Mouse (Mus musculus): ENCODE data around the gene Ccdc85c. TPM values are rescaled to one million over a fixed set of nuclear protein-coding genes. Genes with fewer than 3 reads are reported as not detected.

Ccdc85c gene
- polyA plus RNA-seq, 1 experiment from 2014 or later: 15.2 TPM

DNA sequence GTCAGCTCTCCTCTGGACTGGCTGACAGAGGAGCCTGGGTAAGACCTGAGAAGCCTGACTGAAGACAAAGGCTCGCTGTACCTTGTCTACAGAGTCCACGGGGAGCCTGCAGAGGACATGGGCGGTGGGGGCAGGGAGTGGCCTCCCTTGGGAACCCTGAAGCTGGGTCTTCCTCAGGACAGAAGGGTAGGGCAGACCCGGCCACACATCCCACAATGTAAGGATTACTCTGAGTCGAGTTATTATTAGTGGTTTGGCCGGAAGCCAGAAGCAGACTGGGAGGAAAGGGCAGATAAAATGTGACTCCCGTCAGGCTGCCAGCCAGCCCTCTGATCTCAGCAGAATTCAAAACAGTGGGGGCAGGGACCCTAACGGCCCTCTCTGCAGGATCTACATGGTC, 30.4 kb downstream of the Ccdc85c start:
- ATAC-seq (ENCODE audit: low FRiP score): no peak
- peak overlapping the region; percentile 79 for H3K27ac ChIP-seq
- H3K9me3 ChIP-seq (replicated peaks): no peaks in the 10 kb centered on the region

DNA sequence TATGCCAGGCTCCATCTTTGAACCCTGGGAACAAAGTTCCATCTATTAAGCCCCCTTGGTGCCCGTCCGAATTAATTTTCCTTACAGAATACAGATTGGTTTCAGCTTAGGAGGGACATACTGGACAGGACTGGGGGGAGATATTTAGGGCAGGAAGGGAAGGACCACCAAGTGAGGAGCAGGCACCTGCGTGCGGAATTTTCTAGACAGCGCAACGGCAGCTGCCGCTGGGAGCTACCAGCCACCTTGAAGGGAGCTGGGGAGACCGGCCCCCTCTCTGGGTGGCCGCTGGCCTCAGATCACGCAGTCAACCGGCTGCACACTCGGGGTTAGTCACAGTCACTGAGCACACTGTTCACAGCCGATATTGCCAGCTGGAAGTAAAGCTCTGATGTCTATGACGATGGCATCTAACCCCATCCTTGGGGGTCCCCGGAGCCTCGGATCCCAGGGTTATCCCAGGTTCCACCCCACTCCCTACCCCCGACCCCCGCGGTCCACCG, 32.9 kb downstream of the Ccdc85c start:
- WGBS: 36% methylated on average over 20 of the region's 20 CpGs
- H3K9ac ChIP-seq: peak overlapping the region; percentile 39; the same call in 1 of the 2 replicates
- H3K4me2 ChIP-seq (replicated peaks): no peak overlapping the region

More for the DNA sequence above, 30.4 kb downstream of the Ccdc85c start:
- Histone ChIP-seq H3K27me3 (no peaks in the 10 kb centered on the region), H3K36me3 (no peaks in the 10 kb centered on the region), H3K4me3 (no peak overlapping the region), H3K4me2 (replicated peaks) (peak overlapping the region; percentile 11; the same call in 1 of the 2 replicates), H3K9ac (no peak overlapping the region; the same call in 1 of the 2 replicates), H3K4me1 (peaks cover 92% of the 10 kb centered on the region)
- WGBS: 1% methylated on average over 8 of the region's 8 CpGs

DNA sequence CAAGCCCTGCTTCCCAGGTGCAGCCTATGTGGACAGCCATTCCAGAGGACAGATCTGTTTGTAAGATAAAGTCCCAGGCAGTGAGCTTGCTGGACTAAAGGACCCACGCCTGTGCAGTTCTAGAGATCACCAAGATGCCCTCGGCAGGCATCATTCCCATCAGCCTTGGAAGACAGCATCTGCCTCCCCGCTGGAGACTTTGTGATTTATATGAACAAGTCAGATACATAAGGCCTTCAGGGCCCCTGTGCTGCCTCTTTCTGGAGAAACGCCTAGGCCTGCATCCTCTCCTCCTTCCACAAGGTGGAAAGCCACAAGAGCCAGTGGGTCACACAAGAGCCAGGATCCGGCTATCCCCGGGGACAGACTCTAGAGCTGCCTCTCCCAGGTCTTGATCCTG, 33.6 kb downstream of the Ccdc85c start:
- no peak for ATAC-seq (ENCODE audit: low FRiP score)
- Histone ChIP-seq H3K4me1 (peaks cover 99% of the 10 kb centered on the region), H3K27me3 (no peaks in the 10 kb centered on the region), H3K9me3 (replicated peaks) (no peaks in the 10 kb centered on the region), H3K36me3 (no peaks in the 10 kb centered on the region), H3K27ac (peak overlapping the region; percentile 90), H3K9ac (peak overlapping the region; percentile 44; the same call in 1 of the 2 replicates), H3K4me2 (replicated peaks) (peak overlapping the region; percentile 35), H3K4me3 (no peak overlapping the region)
- WGBS: 39% methylated on average over 6 of the region's 6 CpGs

More for the DNA sequence above, 32.9 kb downstream of the Ccdc85c start:
- H3K27ac ChIP-seq: peak overlapping the region; percentile 90
- ATAC-seq (ENCODE audit: low FRiP score): no peak
- no peaks in the 10 kb centered on the region for H3K27me3 ChIP-seq
- peaks cover 100% of the 10 kb centered on the region for H3K4me1 ChIP-seq
- H3K4me3 ChIP-seq: no peak overlapping the region
- H3K9me3 ChIP-seq (replicated peaks): no peaks in the 10 kb centered on the region
- no peaks in the 10 kb centered on the region for H3K36me3 ChIP-seq

DNA sequence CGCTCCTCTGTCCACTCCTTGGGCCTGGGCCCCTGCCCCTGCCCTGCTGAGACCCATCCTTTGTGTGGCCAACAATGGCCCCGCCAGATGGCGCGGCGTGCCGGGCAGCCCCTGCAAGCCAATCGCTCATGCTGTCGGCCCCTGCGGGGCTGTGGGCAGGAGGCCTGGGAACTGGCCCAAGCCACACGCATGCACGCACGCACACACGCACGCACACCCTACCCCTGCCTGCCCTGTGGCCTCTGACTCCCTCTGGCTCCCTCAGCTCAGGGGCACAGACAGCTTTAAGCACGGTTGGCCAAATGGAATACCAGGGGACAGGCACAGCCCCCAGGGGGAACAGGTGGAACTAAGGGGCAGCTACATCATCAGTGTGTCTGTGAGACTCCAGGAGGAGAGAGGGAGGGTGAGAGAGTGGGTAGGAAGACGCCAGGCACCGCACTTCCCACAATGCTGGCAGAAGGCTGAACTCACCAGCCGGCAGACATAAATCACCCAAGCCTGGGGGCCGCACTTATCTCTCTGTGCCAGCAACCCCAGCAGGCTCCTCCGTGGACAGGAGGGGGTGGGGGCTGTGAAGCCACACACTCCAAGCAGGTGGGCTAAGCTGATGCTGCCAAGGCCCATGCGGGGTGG, 34.2 kb downstream of the Ccdc85c start:
- H3K4me3 ChIP-seq: peak overlapping the region; percentile 5; the same call in 1 of the 2 replicates
- H3K27me3 ChIP-seq: no peaks in the 10 kb centered on the region
- H3K9me3 ChIP-seq (replicated peaks): no peaks in the 10 kb centered on the region
- WGBS: 13% methylated on average over 21 of the region's 21 CpGs
- ATAC-seq (ENCODE audit: low FRiP score): peak; percentile 66
- H3K36me3 ChIP-seq: no peaks in the 10 kb centered on the region
- H3K27ac ChIP-seq: peak overlapping the region; percentile 90
- H3K4me2 ChIP-seq (replicated peaks): peak overlapping the region; percentile 35
- H3K4me1 ChIP-seq: peaks cover 99% of the 10 kb centered on the region
- H3K9ac ChIP-seq: peak overlapping the region; percentile 44

DNA sequence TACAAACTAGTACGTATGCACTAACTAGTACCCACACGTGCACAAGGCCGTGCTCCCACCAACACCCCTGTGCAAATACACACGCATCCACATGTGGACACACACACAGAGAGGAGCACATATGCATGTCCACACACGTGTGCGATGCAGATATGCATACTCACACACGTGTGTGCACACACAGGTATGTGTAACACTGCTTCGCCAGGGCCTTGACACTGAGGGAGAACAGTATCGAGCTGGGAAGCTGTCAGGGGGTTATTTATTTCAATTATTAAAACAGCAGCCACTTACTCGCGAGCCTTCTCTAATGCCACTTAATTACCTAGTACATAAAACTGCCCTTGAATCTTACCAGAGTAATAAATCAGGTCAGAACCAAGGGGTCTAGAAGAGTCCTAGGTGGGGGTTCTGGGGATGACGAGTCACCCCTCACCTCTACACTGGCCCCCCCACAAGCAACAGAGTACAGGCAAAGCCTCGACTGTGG, 34.8 kb downstream of the Ccdc85c start:
- no peaks in the 10 kb centered on the region for H3K36me3 ChIP-seq
- no peaks in the 10 kb centered on the region for H3K27me3 ChIP-seq
- peak overlapping the region; percentile 90 for H3K27ac ChIP-seq
- peaks cover 99% of the 10 kb centered on the region for H3K4me1 ChIP-seq
- H3K4me3 ChIP-seq: no peak overlapping the region
- WGBS: 57% methylated on average over 13 of the region's 13 CpGs
- H3K9me3 ChIP-seq (replicated peaks): no peaks in the 10 kb centered on the region
- peak overlapping the region; percentile 44 for H3K9ac ChIP-seq
- no peak for ATAC-seq (ENCODE audit: low FRiP score)
- peak overlapping the region; percentile 35 for H3K4me2 ChIP-seq (replicated peaks)

DNA sequence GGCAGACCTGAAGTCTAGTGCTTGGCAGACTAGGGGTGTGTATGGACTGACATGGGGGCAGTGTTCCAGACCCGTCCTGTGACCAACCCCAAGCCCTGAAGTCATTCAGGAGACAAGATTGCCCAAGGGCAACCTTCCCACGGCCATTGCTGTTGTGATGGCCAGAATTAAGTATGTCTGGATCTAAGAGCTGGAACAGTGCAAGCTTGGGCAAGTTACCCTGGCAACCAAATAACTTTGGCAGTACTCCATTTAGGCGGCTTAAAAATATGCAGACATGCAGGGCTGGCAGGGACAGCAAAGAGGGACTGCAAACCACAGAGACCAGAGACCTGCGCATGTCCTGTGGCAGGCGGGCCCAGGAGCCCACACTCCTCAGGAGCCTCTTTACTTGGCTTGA, 35.8 kb downstream of the Ccdc85c start:
- Histone ChIP-seq H3K4me3 (no peak overlapping the region), H3K4me1 (peaks cover 98% of the 10 kb centered on the region), H3K9ac (no peak overlapping the region), H3K9me3 (replicated peaks) (no peaks in the 10 kb centered on the region), H3K27ac (peak overlapping the region; percentile 90), H3K27me3 (no peaks in the 10 kb centered on the region), H3K4me2 (replicated peaks) (no peak overlapping the region; the same call in 1 of the 2 replicates), H3K36me3 (no peaks in the 10 kb centered on the region)
- WGBS: 37% methylated on average over 5 of the region's 5 CpGs
- peak; percentile 24 for ATAC-seq (ENCODE audit: low FRiP score)

DNA sequence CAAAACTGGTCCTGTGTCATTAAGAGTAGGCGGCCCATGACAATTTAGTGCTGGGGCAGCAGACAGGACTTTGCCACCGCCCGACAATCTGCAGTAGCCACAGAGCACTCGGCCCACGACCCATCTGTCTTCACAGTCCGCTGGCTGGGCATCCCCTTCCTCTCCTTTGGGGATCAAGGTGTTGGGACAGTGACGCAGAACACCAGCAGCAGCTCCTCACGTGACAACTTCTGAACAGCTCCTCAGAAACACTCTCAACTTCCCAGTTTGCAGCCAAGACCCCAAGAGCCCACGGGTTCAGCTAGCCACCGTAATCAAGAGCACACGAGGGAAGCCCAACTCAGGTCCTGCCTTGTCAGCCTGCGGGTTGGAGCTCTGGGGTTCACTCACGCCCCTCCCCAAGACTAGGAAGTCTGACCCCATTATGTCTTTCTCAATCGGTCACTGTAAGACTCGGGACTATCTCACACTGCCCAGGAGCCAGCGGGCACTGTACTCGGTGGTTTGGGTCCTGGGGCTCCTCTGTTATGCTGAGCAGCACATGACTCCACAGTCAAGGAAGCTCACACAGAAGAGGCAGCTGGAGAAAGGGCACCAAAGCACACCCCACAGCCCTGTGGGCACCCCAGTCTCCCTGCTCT, 36.7 kb downstream of the Ccdc85c start:
- Histone ChIP-seq H3K9ac (no peak overlapping the region), H3K9me3 (replicated peaks) (0 out of 2 replicates have a peak, but pooled peaks cover under 1% of the 10 kb centered on the region), H3K4me2 (replicated peaks) (no peak overlapping the region), H3K4me1 (peaks cover 89% of the 10 kb centered on the region), H3K4me3 (no peak overlapping the region), H3K27me3 (no peaks in the 10 kb centered on the region), H3K36me3 (no peaks in the 10 kb centered on the region), H3K27ac (0 out of 2 replicates have a peak overlapping the region, but pooled peaks have one; percentile 8)
- ATAC-seq (ENCODE audit: low FRiP score): no peak
- WGBS: 71% methylated on average over 17 of the region's 17 CpGs

DNA sequence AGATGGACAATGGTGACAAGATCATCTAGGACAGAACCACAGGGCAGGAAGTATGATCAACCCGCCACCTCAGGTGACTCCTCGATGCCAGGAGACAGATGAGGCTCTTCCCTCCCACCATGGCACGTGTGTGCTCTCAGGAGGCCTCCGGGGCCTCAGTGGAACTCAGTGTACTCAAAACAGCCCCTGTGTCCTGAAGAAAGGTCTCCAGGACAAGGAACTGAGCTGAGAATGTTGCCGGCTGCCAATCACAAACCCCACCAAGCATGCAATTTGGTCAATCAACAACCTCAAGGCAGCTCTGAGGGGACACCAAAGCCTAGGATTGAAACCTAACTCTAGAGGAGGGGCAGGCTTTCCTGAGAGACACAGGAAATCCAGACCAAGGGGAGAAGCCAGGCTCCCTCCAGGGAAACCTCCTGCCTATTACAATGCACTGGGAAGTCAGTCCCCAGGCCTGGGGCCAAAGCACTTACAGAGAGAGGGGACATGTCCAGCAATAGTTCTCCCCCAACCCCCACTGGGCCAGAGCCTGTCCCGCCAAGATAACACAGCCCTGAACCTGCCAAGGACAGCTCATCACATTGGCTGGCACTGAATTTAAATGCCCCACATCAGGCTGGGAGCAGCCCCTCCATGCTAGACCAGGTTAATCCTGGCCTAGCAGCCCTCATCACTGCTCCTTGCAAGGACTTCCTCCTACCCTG, 37.8 kb downstream of the Ccdc85c start:
- Histone ChIP-seq H3K4me3 (no peak overlapping the region), H3K27ac (peak overlapping the region; percentile 23; the same call in 1 of the 2 replicates), H3K4me1 (peaks cover 82% of the 10 kb centered on the region), H3K27me3 (no peaks in the 10 kb centered on the region), H3K36me3 (no peaks in the 10 kb centered on the region), H3K9ac (no peak overlapping the region), H3K4me2 (replicated peaks) (no peak overlapping the region), H3K9me3 (replicated peaks) (peaks cover 6% of the 10 kb centered on the region; the same call in 1 of the 2 replicates)
- no peak for ATAC-seq (ENCODE audit: low FRiP score)
- WGBS: 62% methylated on average over 6 of the region's 6 CpGs

DNA sequence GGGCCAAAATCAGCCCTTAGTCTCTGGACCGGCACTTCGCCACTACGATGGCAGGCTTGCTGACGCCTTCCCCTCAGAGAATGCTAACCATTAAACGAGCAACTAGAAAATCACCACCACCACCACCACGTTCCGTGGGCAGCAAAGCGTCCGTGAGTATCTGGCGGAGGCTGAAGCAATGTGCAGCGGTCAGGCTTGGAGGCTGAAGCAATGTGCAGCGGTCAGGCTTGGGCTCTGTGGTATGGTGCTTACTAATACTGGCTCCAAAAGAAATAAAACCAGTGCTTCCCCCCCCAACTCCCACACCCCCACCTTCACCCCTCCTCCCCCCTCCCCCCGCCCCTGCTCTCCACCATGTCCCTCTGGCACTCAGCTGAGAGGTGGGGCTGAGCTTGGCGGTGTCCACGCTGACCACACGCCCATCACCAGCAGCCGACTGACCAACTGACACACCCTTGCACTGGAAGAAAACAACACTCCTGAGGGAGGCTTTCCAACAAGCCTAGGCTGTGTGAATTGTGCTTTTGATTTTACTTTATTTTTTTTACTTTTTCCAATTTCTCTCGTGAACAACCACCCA, 39.2 kb downstream of the Ccdc85c start:
- no peak overlapping the region for H3K4me3 ChIP-seq
- H3K4me1 ChIP-seq: peaks cover 81% of the 10 kb centered on the region
- H3K9me3 ChIP-seq (replicated peaks): peaks cover 6% of the 10 kb centered on the region; the same call in 1 of the 2 replicates
- no peaks in the 10 kb centered on the region for H3K27me3 ChIP-seq
- H3K36me3 ChIP-seq: no peaks in the 10 kb centered on the region
- H3K27ac ChIP-seq: peak overlapping the region; percentile 30; the same call in 1 of the 2 replicates
- H3K4me2 ChIP-seq (replicated peaks): no peak overlapping the region
- no peak overlapping the region for H3K9ac ChIP-seq
- WGBS: 72% methylated on average over 17 of the region's 18 CpGs
- no peak for ATAC-seq (ENCODE audit: low FRiP score)

DNA sequence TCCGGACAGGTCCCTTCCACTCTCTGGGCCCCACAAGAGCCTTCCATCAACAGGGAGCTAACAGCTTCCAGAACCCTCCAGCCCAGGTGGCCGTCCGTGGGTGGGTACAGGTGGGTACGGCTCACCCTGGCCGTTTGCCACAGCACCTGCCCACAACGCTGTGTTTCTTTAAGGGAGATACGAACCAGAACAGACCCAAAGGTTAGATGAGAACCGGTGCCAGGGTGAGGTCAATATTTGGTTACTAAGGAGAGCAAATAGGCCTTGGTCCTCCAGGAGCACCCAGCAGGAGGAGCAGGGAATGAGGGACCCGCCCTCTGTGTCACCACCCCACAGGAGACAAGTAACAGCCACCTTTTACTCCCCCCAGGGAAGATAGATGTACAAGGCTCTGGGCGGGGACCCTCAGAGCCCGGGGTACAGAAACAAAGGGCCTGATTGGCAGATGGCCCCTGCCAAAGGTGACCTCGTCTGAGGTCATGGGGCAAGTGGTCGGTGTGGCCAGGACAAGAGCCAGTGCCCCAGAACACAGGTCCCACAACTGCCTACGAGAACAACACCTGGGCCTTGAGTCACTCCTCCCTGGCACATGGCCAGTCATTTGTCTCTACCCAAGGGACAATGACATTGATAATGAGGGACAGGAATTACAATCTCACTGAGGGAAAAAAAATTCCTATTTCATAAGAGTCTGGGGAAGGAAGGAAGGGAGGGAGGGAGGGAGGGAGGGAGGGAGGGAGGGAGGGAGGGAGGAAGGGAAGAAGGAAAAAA, 40.2 kb downstream of the Ccdc85c start:
- no peak overlapping the region for H3K27ac ChIP-seq
- ATAC-seq (ENCODE audit: low FRiP score): no peak
- H3K9me3 ChIP-seq (replicated peaks): peaks cover 6% of the 10 kb centered on the region; the same call in 1 of the 2 replicates
- no peak overlapping the region for H3K4me2 ChIP-seq (replicated peaks)
- H3K27me3 ChIP-seq: no peaks in the 10 kb centered on the region
- no peak overlapping the region for H3K4me3 ChIP-seq
- peaks cover 76% of the 10 kb centered on the region for H3K4me1 ChIP-seq
- H3K9ac ChIP-seq: no peak overlapping the region
- WGBS: 75% methylated on average over 14 of the region's 14 CpGs
- H3K36me3 ChIP-seq: no peaks in the 10 kb centered on the region

DNA sequence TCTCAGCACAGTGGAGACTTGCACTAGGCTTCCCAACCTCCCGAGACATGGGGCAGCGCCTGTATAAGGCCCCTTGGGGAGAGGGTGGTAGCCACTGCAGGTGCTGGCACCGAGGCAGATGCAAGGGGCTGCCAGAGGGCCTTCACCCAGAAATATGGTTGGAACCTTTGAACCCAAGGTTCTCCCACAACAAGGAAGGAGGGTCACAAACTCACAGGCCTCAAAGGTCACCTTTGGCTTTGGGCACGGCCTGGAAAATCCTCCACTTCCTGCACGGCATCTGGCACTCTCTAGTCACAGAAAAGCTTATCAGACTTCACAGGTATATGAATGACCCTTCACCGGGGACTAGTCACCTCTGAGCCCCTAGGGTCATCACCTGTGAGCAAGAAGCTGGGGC, 41.5 kb downstream of the Ccdc85c start:
- no peak for ATAC-seq (ENCODE audit: low FRiP score)
- peaks cover 75% of the 10 kb centered on the region for H3K4me1 ChIP-seq
- whole genome bisulfite sequencing: 86% methylated on average over 6 of the region's 6 CpGs

More for the DNA sequence above, 41.5 kb downstream of the Ccdc85c start:
- Histone ChIP-seq H3K36me3 (no peaks in the 10 kb centered on the region), H3K4me2 (replicated peaks) (no peak overlapping the region), H3K27ac (no peak overlapping the region), H3K27me3 (no peaks in the 10 kb centered on the region), H3K4me3 (no peak overlapping the region), H3K9me3 (replicated peaks) (peaks cover 6% of the 10 kb centered on the region; the same call in 1 of the 2 replicates), H3K9ac (no peak overlapping the region)
